Mouse (Mus musculus): ENCODE measurements around the gene Prkcb.

Prkcb gene

GRCm38 (mm10) chr7:122584421-122585151, 296.0 kb downstream of the Prkcb start:
- DNase-seq (ENCODE audit: low read depth, low spot score), result peak; percentile 12

DNA sequence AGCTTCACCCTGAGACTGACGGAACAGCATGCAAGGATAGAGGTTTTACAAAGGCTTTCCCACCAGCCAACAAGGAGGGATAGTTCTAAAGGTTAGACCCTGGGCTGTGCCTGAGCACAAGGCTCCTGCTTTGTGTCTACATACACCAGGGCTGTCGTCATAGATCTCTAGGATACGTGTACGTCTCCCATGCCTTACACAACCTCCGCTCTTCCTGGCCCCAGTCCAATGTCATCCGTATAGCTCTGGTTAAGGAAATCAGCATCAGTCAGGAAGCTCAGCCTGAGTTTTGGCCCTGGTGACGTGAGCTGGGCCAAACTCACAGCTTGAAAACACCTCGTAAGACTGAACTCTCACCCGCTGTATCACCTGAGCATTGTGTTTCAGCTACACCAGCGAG, 307.3 kb downstream of the Prkcb start:
- DNase-seq (ENCODE audit: low read depth, low spot score), result no peak

DNA sequence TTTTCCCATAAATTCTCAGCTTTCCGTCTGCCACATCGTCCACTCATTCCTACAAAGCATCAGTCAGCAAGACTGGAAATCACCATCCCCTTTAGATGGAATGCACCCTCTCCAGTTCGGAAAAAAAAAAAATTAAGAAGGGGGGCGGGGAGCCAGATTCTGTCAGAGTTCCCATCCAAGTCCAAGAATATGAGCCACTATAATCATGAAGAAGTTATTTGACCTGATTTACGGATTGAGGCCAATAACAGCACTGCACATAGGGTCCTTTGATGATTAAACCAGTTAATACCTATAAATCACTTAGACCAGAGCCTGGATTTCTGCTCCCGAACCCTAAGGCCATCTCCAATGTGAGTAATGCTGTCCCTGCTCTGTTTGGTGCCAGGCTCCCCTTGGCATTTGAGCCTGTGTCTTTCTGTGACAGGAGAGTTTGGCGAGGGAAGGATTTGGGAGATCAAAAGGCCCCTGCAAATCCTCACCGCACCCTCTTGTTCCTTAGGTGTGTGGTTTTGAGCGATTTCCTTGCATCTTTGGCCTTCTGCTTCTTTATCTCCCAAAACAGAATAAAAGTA, 308.1 kb downstream of the Prkcb start:
- no peak for DNase-seq (ENCODE audit: low read depth, low spot score)

DNA sequence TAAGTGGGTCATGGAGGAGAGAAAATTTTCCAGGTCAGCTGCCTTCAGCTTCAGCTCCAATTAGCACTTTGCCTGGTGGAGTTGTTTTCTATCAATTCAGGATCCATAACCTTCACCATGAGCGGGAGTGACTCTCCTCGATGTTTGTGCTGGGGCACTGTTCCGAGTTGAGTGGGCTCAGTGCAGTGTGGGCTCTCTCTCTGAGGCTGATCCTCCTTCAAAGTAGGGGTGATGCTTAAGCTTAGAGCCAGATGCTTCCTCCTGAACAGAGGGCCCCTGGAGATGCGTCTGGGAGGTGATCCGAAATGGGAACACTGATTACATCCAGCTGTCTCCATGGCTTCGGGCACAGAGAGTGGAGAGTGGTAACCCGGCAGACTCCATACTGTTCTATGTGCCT, 308.8 kb downstream of the Prkcb start:
- no peak for DNase-seq (ENCODE audit: low read depth, low spot score)

- no peak for DNase-seq (ENCODE audit: low read depth, low spot score)
Observed at GRCm38 (mm10) chr7:122600856-122601255, 312.3 kb downstream of the Prkcb start.

GRCm38 (mm10) chr7:122605066-122605465, 316.5 kb downstream of the Prkcb start:
- DNase-seq (ENCODE audit: low read depth, low spot score), result no peak

- no peak for DNase-seq (ENCODE audit: low read depth, low spot score)
Observed at GRCm38 (mm10) chr7:122609420-122609819, 320.9 kb downstream of the Prkcb start.

DNA sequence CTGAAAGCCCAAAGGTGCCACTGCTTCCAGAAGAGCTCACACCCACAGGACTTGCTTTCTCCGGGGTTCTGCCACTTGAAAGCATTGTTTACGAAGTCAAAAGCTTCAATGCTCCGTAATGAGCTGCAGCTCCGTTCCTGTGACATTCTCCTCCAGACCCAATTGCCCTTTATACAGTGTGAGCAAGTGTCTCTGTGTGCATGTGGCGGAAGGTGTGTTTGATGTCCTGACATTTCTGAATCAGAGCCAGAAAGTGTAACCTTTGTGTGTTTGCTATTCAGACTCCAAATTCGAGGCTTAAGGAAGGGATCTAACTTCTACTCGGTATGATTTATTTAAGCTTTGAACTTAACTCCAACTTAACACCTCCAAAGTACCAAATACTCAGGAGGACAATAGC, 321.6 kb downstream of the Prkcb start:
- DNase-seq (ENCODE audit: low read depth, low spot score), result no peak

- DNase-seq (ENCODE audit: low read depth, low spot score), result no peak
Observed at GRCm38 (mm10) chr7:122613876-122614275, 325.3 kb downstream of the Prkcb start.

DNA sequence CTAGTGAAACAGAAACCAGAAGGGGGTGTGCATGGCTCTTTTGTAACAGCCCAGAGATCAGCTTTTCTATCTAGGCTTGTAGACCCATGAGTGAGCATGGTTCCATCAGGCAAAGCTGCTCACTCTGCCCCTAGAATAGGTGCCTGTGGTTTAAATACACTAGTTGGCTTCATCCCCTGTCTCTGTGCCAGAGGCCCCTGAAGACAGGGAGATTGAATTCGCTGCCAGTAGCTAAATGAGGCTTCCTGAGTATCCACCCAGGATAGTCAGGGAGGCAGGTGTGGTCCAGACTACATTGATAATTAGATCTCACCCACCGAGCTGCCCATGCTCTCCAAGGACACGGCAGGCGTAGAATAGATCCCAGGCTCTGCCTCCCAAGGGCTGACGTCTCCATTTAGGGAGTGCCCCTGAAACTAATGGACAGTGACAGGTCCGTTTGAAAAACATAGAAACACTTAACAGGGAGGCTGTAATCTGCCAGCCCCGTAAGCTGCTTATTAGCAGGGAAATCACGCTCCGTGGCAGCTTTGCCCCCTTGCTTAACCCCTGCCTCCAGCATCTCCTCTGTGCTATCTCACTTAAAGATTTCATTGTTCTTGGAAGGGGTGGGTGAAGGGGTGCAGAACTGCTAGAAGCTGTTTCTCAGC, 333.7 kb downstream of the Prkcb start:
- no peak for DNase-seq (ENCODE audit: low read depth, low spot score)

GRCm38 (mm10) chr7:122623753-122624152, 335.2 kb downstream of the Prkcb start:
- DNase-seq (ENCODE audit: low read depth, low spot score), result no peak

DNA sequence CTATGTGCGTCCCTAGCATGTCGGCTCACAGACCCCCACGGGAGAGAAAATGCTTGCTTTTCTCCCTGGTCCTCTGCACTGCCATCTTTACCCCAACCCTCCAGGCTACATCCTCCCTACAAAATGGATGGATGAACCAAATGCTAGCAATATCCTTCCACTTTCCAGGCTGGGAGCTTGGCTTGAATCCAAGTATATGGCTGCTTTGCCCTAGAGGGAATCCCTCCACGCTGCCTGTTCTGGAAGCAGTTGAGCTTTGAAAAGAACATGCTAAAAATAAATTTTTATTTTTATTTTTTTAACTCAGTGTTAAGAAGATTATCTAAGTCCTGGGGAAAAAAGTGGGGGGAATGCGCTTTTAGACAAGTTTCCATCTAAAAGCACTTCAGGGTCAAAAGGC, 339.5 kb downstream of the Prkcb start:
- DNase-seq (ENCODE audit: low read depth, low spot score), result no peak

GRCm38 (mm10) chr7:122630386-122630785, 341.8 kb downstream of the Prkcb start:
- DNase-seq (ENCODE audit: low read depth, low spot score), result no peak

DNA sequence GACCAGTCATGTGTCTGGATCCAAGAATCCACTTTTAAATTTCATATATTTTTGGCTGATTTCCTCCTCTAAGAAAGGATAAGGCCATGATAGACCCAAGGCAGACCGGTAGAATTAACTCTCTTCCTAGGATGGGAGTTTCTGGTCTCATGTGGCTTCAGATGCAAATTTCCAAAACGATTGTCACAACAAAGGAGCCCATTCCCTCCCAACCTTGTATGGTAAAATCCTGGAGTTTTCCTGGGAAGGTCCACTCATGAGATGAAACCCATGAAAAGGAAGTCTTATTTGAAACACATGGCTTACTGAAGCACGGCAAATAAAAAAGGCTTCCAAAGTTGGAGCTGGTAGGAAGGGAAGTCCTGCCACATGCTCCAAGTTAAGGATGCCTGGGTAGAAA, 342.6 kb downstream of the Prkcb start:
- DNase-seq (ENCODE audit: low read depth, low spot score), result no peak

GRCm38 (mm10) chr7:122632946-122633345, 344.4 kb downstream of the Prkcb start:
- peak; percentile 37 for DNase-seq (ENCODE audit: low read depth, low spot score)

GRCm38 (mm10) chr7:122633463-122633862, 344.9 kb downstream of the Prkcb start:
- DNase-seq (ENCODE audit: low read depth, low spot score), result no peak

DNA sequence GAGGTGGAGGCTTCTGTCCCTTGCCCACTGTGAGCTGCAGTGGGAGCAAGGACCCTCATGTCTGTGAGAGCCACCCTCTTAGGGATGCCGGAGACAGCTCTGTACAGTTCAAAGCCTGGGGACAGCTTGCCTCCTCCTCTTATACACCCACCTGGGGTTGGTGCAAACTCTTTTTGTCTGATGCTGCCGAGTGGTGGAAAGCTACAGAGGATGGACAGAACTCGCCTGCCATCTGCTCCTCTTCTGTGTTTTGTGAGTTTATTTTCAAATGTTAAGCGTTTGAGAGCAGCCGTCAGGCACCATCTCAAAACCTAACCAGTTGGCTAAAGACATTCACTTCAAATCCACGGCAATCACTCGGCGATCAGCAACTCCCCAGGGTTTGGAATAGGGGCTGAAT, 355.1 kb downstream of the Prkcb start:
- no peak for DNase-seq (ENCODE audit: low read depth, low spot score)

GRCm38 (mm10) chr7:122649306-122649705, 360.8 kb downstream of the Prkcb start:
- DNase-seq (ENCODE audit: low read depth, low spot score), result no peak

GRCm38 (mm10) chr7:122652523-122652922, 364.0 kb downstream of the Prkcb start:
- no peak for DNase-seq (ENCODE audit: low read depth, low spot score)

- DNase-seq (ENCODE audit: low read depth, low spot score), result no peak
Observed at GRCm38 (mm10) chr7:122656671-122657070, 368.1 kb downstream of the Prkcb start.

DNA sequence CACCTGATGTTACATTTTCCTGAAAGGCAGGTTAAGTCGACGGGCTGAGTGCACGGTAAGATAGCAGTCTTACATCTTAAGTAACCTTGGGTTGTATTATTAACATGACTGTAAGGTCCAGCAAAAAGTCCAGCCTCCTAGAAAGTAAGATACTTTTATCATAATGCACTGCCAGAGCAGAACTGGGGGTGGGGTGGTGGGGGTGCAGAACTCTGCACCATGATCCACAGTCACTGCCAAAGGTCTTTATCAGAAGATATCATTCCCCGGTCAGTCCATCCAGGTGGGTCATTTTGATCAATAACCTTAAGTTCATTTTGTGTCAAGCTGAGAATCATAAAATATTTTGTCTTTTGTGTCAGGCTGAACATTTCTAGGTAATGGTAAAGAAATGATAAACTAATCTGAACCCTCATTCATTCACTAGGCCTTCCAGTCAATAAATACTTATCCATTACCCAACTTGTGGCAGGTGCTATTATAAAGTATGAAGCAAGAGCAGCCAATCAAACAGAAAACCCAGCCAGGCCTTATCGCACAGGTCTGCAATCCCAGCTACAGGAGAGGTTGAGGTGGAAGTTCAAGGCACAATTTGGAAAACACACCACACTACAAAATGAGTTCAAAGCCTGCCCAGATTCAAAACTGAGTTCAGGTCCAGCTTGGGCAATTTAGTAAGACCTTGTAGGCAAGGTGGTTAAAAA, 369.0 kb downstream of the Prkcb start:
- no peak for DNase-seq (ENCODE audit: low read depth, low spot score)

DNA sequence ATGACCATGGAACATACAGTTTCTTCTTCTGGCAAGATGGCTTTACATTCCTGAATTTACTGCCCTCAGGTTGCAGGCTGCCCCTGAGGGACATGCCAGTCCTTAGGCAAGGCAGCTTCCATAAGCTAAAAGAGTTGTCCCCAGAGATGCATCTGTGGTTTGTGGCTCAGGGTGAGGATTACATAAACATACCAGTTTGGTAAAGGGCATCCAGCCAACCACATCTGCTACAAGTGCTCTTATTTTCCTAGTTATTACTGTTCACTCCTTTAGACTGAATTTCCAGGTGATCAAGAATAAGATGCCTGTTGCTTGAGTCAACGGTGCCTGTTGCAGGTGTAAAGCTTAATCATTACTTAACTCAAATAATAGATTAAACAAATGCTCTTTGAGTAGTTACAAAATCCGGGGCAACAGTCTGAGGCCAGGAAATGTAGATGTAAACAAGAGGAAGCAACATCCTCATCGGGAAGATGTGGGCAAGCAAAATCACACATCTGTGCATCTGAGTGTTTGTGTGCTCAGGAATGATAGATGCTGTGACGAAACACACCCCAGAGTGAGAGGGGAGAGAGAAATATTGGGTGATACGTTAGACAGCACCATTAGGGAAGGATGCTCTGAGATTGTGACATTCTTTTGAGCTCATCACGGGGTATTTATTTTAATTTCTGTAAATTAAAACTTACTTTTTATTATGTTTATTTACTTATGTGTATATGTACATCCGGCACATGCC, 376.9 kb downstream of the Prkcb start:
- peak; percentile 56 for DNase-seq (ENCODE audit: low read depth, low spot score)

All from 3T3-L1 (cell line).